Mouse (Mus musculus): ENCODE measurements at regions not wholly inside any gene's neighbourhood (a gene's known extent, or its start where the extent isn't known, plus 50 kb on each side); places are given as distances from the start of the nearest gene placed in this dataset.
"Not testable (repeated sequence)": the region's sequence is repeated elsewhere in the genome, so short reads cannot be mapped to it uniquely, and the experiment has no call there.

DNA sequence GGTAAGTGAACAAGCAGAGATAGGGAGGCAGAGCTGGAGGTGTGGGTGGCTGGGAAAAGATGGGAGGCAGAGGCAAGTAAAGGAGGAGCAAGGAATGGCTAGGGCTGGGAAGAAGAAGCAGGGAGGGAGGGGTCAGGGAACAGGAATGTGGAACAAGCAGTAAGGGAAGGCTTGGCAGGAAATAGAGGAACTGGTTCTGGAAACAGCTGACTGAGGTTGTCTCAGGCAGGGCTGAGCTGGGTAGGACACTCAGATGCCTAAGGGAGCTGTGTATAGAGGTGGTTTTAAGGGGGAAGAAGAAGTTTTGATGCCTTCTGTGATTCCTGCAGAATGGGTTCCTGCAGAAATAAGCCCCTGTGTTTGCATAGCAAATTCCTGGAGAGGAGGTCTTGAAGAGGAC, 92.7 kb downstream of the Nucb2 start:
- no peak for DNase-seq (ENCODE audit: low spot score in 2 of 2)

DNA sequence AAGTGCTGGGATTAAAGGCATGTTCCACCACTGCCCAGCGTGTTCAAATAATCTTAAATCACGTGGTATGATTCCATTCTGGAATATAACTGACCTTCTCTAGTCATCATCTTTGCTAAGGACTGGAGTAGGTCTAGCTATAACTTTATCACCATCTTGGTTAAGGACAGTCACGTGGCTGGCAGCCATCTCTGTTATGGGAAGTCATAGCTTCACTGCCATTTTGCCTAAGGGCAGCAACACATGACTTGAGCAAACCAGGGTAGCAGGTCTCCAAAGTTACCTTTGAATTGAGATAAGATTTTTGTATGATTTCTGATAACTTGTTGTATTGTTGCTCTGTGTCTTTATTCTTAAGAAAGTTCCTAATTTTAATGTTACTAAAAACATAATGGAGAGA, 96.2 kb downstream of the Nucb2 start:
- no peak for DNase-seq (ENCODE audit: low spot score in 2 of 2)

DNA sequence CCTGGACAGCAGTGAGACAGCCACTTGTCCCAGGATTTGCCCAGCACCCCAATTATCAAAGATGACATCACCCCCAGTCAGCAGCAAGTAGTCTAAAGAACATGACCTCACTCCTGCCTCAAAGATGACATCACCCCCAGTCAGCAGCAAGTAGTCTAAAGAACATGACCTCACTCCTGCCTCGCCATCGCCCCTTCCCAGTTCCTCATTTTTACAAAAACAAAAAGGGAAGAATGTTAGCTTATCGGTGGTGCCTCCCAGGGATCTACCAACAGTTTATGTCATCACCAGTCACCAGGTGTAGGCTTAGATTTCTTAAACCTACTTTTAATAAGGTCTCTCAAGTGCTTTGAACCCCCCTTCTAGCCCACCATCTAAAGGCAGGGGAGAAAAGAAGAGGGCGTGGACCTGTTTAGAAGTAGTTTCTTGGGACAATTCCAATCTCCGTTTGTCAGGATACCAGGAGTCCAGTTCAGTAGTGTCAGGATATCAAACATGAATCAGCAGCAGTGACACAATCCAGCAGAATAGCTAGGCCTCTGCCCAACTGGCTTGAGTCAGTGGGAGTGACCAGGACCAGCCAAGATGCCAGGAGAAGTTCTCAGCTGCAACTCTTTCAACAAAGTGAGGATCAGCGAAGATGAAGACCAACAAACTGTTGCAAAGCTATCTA, 99.1 kb downstream of the Nucb2 start:
- no peak for DNase-seq (ENCODE audit: low spot score in 2 of 2)

DNA sequence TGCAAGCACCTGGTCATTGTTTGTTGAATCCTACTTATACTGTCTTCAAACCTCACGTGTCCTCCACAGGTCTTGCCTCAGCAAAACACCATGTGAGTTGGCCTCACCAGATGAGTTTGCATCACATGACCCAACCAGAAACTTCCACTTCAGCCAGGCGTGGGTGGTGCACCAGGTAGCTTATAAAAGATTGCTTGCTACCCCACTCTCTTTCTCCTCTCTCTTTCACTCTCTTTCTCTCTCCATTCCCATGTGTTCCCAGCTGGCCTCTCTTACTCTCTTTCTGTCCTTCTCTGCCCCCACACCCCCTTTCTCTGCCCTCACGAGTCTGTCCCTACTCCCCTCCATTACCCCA, 99.6 kb downstream of the Nucb2 start:
- DNase-seq (ENCODE audit: low spot score in 2 of 2) = no peak

DNA sequence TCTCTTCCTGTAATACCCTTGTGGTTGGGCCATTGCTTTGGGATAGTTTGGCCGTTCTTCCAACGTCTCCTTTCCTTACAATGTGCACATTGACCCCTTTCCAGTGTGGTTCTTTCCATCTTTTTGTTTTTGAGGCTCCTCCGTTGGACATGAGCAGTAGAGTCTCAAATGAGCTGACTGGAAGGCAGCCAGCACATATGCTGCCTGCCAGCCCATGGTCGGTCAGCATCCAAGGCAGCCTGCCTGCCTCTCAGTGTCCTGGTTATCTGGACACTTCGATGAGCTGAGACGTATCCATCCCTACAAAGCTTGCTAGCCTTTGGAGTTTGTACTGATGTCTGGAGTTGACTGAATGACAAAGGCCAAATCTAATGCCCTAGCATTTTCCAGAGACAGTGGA, 102.1 kb downstream of the Nucb2 start:
- DNase-seq (ENCODE audit: low spot score in 2 of 2) = no peak

DNA sequence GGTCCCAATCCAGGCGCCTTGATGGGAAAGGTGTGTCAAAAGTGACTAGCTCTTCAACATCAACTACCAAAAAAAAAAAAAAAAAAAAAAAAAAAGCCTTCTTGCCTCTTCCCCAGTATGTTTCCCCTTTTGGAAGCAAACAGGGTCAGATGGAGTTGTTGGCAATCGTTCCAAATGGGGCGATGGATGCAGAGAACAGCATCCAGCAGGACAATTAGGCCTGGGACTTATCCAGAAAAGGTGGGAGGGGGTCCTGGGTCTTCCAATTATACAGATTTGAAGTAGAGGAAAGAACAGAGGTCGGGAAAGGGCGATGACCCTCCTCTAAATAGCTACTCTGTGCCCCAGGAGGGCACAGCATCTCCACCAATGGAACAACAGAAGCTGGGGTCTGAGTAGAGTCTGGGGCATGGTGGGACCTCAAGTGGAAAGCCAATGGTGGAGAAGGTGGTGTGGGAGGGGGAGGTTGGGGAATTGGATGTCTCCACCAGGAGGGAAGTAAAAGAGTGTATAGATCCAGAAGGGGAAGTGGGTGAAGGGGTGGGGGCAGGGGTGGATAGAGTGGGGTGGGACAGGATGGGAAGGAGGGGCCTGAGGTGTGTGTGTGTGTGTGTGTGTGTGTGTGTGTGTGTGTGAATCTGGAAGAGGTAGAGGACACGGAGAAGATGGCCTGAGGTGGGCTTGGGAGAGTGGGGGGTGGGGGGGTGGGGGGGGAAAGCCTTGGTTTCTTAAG, 102.7 kb downstream of the Nucb2 start:
- DNase-seq (ENCODE audit: low spot score in 2 of 2) = no peak

DNA sequence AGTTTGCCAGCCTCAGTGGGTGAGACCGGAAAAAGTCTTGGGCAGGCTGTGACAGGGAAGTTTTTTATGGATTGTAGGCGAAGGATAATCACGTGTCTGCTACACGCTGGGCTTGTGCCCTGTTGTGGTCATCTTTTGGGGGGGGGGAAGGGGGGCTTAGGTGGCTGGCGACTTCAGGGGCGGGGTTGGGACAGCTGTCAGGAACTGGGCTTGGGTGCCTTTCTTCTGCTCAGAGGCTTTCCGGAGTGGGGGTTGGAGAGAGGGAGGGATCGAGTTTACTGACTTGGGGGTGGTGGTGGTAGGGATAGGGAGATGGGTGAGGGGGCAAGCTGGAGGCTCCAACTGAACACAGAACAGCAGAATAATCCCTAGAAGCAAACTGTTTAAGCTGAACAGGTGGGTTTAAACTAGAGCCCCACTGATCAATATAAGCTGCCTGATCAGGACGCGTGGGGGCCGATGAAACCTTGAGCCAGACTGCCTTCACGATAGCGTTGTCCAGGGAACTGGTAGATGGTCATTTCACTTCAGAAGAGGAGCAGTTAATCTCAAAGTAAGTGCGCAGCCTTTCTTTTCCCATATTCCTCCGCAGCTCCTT, 103.6 kb downstream of the Nucb2 start:
- no peak for DNase-seq (ENCODE audit: low spot score in 2 of 2)

DNA sequence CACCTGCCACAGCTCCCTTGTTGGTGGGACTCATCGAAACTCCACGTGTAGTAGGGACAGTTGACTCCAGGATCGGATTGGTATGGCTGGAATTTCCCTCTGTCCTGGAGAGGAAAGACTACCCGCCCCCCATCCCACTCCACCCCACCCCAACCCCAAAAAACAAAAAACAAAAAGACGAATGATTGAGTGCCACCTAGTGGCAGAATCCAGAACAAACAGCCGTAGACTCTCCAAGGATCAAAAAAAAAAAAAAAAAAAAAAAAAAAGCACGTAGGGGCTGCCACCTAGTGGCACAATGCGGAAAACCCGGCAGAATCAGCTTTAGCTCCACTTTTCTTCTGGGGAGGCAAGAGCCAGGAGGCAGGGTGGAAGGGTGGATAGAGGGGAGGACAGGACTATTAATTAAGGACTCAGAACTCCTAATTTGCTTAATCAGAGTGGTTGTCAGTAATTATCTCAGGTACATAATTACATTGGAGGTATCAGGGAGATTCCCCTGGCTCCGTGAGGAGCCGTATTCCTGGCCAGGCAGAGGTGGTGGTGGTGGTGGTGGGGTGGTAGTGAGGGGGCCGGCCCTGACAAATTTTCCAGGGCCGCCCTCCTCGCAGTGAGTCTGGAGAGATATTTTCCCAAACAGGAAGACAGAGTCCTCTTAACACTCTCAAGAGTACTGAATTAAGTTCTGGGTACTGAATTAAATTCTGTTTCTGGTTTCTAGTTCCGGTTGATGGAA, 104.3 kb downstream of the Nucb2 start:
- peak in 1 of 2 experiments; percentile 11 for DNase-seq (ENCODE audit: low spot score in 2 of 2)

DNA sequence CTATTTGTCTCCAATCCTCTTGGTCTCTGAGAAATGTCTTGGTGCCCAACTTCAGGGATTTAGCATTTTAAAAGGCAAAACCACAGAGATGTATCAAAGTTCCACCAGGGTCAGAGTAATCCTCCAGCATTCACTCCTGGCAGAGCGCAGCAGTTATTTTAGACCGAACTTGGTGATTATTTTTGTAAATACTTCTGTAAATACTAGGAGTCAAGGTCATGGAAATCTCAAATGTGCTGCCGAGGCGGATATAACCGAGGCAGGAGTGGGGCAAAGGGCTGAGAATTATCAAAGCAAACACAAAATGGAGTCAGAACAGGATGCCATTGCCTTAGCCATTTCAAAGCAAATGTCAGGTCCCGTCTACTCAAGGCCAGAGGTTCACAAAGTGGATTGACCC, 105.2 kb downstream of the Nucb2 start:
- no peak for DNase-seq (ENCODE audit: low spot score in 2 of 2)

DNA sequence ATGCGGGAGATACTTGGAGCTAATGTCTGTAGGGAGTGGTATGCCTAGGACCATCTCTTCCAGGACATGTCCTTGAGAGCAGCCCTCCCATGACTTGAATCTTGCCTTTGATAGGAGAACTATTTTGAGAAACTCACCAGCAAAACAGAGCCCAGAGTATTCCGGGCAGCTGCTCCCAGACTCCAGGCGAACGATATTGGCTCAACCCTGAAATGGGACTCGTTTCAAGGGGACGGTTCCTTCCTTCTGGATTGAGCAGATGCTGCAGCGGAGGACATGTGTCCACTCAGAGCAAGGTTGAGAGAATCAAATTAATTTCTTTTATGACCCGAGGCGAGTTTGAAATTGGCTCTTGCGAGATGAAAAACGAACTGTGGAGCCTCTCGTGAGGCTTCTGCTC, 105.7 kb downstream of the Nucb2 start:
- no peak for DNase-seq (ENCODE audit: low spot score in 2 of 2)

DNA sequence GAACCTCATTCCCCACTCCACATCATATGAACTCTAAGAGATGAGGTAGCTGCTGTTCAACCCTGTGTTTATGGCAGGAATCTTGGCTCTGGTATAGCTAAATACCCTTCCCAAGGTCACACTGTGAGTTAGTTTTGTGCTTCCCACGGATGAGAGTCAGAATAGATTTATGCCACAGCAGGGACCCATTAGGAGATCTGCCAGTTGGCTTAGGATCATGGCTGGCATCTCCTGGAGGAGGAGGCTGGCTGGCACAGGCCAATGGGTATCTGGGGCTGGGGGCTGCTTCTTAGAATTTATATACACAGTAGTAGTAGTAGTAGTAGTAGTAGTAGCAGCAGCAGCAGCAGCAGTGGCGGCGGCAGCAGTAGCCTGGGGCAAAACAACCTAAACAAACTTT, 111.8 kb downstream of the Nucb2 start:
- DNase-seq (ENCODE audit: low spot score in 2 of 2) = no peak

DNA sequence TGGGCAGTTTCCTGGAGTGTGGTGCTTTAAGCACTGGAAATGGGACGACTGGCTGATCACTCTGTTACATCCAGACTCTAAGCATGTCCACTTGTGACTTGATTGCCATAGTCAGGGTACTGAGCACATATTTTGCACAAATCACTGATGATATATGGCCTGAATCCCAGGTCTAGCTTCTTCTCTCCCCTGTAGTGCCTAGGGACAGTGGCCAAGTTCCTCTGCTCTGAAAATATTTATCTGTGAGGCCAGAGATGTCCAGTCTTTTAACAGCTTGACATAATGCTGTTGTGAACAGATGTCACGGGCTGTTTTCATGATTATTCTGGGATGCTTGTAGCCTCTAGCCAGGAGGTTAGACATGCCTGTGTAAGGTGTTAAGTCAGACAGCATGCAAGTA, 115.5 kb downstream of the Nucb2 start:
- DNase-seq (ENCODE audit: low spot score in 2 of 2) = no peak

DNA sequence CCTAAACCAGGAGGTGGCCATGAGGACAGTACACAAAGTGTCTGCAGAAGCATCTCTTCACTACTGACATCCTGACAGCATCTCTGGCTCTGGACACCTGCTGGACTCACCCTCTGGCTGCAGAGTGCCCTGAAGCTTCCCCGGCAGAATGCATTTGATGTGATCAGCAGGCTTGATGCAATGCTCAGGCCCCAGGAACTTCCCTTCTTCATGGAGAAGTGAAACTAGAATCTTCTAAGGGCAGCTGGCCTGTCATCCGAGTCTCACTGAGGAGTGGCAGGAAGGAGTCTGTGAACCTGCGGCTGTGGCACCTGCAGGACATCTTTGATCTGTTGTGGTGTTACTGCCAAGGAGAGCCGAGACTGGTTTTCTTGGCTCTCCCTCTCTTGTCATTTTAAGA, 116.2 kb downstream of the Nucb2 start:
- DNase-seq (ENCODE audit: low spot score in 2 of 2) = no peak

DNA sequence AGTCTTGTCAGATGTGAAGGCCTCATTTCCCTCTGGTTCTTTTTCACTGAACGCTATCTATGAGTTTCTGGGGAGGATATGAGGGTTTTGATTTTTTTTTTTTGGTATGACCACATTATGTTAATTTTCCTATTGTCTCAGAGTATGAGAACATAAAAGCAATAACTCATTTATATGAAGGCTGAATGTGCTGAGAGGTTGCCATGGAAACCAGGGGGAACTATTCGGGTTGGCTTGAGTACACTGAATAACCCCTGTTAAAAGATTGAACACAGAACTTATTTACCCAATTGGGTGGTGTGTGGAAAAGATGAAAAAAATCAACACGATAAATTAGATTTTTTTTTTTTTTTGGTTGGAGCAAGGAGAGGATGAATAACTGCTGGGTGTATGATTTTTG, 129.0 kb downstream of the Nucb2 start:
- DNase-seq (ENCODE audit: low spot score in 2 of 2) = no peak

DNA sequence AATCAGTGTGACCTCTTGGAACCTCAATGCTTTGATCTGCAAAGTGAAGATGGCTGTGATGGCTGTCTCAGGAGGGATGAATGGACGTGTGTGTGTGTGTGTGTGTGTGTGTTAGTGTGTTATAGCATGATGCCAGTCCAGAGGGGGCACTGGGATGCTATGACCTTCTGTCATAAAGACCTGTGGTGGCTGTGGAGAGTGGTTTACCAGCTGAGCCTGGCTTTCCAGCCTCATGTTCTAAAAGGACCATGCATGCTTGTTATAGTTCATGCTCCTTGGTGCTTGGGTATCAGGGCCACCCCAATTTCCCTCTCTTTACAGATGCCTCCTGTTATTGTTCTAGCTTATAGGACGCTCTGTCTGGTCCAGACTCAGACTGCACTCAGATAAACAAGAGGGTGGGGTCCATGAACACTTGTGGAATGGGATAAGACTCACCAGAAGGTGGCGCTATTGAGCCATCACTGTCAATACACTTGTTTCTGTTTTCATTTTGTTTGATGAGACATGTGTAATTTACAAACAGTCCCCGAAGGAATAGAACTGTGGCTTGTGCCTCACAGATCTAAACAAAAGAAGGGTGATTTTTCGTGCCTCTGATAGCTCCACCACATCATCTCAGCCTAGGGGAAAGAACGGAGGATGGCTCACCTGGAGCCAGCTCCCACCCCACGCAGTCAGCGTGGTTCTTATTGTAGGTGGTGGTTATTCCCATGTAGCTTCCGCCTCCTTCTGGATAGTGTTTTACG, 140.9 kb downstream of the Nucb2 start:
- DNase-seq (ENCODE audit: low spot score in 2 of 2) = no peak

DNA sequence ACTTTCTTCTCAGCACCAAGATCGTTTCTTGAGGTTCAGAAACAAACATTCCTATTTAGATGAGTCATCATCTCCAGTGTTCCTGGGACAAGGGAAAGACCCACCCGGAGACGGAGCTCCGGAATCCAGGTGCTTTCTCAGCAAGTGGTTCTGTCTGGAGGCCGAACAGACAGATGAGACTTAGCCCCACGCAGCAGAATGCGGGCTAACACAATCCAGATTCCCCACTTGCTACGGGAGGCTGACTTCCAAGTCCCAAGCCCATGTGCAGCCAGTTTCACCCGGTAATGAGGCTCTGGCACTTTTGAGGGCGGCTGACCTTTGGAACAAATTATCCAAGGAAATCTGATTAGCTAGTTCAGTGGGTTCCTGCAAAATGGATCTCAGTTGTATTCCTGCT, 150.3 kb downstream of the Nucb2 start:
- DNase-seq (ENCODE audit: low spot score in 2 of 2) = no peak

DNA sequence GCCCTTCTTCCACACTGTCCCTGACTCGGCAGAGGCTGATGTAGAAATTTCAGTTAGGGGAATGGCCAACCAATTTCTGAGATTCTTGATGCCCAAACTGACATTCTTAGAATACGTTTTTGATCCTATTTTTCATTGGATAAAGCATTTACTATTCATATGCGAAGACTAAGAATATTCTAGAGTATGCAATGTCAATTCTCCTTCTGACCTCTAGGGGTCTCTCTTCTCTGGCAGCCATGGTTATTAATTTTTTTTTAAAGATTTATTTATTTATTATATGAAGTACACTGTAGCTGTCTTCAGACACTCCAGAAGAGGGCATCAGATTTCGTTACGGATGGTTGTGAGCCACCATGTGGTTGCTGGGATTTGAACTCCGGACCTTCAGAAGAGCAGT, 152.9 kb downstream of the Nucb2 start:
- DNase-seq (ENCODE audit: low spot score in 2 of 2) = not testable (repeated sequence)

DNA sequence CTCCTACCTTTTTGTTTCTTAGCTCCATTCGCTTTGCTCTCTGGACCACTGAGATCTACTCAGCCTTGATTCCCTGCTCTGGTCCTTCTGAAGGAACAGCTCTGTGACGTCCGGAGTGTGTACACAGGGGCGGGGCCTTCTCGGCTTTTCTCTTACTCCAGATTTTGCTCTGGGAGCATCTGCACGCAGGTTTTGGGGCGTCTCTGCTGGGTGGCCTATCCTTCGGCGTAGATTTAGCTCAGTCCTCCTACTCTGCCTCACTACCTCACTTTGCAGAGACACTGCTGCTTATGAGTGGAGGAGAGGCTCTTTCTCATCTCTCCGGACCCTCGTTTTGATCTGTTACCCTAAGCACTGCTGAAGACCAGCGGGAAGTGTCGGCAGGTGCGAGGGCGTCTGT, 161.4 kb downstream of the Nucb2 start:
- no peak for DNase-seq (ENCODE audit: low spot score in 2 of 2)

DNA sequence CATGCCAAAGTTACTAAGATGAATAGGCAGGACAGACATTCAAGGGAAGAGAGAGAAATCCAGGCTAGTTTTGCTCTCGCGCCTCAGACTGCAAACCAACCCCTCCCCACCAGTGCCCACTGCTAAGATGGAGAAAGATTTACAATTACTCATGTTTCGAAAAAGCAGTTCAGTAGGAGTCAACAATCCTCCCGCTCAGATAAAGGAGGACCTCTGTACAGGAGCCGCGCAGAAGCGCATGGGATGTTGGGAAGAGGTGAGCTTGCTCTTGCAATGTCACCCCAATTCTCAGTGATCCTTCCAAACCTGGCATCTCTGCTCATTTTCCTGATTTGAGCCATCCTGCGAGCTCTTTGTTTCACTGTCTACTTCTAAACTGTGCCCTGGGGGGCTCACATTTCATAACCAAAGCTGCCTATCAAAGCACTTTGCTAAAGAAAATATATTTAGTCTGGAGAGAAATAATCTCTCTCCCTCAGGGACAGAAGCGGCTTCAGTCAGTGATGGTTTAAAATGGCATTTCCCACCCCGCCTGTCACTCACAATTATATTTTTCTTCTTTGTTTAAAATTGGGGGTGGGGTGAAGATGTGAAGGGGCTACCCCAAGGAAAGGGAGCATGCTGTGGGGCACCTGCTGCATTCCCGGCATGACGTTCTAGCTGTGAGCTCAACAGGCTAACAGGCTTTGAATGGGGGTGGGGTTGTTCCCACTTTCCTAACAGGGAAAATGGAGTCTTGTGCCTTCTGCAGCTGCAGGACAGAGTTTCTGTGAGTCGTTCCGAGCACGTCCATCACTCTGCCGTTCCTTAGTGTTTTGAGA, 170.2 kb downstream of the Nucb2 start:
- no peak for DNase-seq (ENCODE audit: low spot score in 2 of 2)

DNA sequence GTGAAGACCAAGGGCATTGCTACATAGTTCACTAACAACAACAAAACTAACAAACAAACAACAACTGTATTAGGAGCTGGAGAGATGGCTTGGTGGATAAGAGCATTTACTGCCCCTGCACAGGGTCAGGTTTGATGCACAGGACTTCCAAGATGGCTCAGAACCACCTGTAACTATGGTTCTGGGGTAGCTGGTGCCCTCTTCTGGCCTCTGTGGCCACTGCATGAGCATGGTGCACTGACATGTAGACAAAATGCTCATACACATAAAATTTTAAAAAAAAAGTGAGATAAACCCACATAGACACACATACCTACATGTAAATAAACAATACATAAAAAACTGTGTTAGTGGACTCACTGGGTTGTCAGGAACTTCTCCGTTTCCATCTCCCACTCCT, 172.5 kb downstream of the Nucb2 start:
- DNase-seq (ENCODE audit: low spot score in 2 of 2) = no peak

DNA sequence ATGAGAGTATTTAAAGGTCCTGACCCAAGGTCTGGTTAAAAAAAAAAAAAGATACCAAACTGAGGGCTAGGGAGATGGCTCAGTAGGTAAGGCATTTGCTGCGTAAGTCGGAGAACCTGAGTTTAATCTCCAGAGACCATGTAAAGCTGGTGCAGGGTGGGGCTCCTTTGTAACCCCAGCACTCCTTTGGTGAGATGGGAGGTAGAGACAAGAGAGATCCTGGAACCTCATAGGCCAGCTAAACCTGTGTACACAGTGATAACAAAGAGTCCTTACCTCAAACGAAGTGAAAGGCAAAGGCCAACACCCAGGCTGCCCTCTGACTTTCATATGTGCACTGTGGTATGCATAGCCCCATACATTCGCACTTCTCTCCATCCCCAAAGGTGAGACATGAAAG, 175.0 kb downstream of the Nucb2 start:
- no peak for DNase-seq (ENCODE audit: low spot score in 2 of 2)

Data from gastrocnemius, adult 8-10 months (tissue).